Mouse (Mus musculus): ENCODE measurements at regions not wholly inside any gene's neighbourhood (a gene's known extent, or its start where the extent isn't known, plus 50 kb on each side); places are given as distances from the start of the nearest gene placed in this dataset.
"Not testable (repeated sequence)": the region's sequence is repeated elsewhere in the genome, so short reads cannot be mapped to it uniquely, and the experiment has no call there.

DNA sequence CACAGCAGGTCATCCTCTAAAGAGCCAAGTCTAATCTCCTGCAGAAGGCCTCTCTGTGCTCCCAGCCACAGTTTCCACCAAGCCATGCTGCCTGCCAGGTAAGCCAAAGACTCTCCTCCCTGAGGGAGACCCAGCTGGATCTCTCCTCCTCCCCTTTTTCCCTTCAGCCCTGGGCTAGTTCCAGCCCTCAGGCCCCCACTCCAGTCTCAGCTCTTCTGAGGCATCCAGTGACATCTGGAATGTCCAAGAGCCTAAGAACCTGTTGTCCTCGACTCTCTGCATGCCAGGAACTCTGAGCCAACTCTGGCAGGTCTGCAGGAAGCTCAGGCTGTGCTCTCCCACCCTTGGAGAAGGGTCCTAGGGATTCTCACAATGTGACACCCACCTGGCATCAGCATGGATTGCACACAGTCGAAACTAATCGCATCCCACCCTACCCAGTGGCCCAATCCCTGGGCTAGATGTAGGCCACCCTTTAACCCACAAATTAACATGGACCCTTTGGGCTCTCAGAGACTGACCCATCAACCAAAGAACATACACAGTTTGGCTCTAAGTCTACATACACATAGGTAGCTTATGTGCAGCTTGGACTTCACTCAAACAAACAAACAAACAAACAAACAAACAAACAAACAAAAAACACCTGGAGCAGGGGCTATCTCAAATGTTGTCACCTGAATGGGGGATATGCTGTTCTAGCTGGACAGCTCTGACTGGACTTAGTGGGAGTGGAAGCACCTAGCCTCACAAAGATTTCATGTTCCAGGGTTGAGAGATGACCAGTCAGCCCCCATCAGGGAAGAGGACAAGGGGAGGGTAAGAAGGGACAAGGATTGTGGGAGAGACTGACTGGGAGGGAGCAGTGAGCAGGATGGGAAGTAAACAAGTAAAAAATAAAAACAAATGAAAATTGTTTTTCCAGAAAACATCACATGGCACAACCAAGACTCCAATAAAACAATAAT lies 57.9 kb upstream of the Zfp709 start:
- peak; percentile 53; the same call in 1 of the 2 replicates for ATAC-seq (ENCODE audit: low read depth)
- H3K27me3 ChIP-seq (replicated peaks; ENCODE audit: control insufficient read depth, insufficient read depth, low read length); H3K27ac ChIP-seq (replicated peaks; ENCODE audit: low read depth, low read length); H3K36me3 ChIP-seq (ENCODE audit: control insufficient read depth, insufficient read depth, low read length); H3K4me2 ChIP-seq (ENCODE audit: low read depth, low read length); H3K4me3 ChIP-seq (ENCODE audit: low read depth, low read length); H3K9me3 ChIP-seq (ENCODE audit: control insufficient read depth, low read length); H3K4me1 ChIP-seq (ENCODE audit: control insufficient read depth, insufficient read depth, low read length); H3K9ac ChIP-seq (ENCODE audit: low read depth, low read length); DNase-seq (ENCODE audit: low spot score): not testable (repeated sequence)
- WGBS = 68% methylated on average over 3 of the region's 3 CpGs

DNA sequence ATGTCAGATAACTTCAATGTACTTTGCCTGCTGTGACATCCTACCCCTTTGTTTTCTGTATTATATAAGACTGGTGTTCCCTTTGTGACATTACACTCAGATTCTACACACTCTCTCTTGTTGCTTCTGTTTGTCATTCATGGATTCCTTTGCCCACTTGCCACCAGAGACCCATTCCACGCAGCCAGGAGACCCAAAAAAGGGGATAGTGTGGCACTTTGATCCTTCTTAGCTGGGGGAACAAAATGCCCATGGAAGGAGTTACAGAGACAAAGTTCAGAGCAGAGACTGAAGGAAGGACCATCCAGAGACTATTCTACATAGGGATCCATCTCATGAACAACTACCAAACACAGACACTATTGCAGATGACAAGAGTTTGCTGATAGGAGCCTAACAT lies 59.1 kb upstream of the Zfp709 start:
- H3K9me3 ChIP-seq (ENCODE audit: control insufficient read depth, low read length); H3K27me3 ChIP-seq (replicated peaks; ENCODE audit: control insufficient read depth, insufficient read depth, low read length); H3K4me2 ChIP-seq (ENCODE audit: low read depth, low read length); H3K4me1 ChIP-seq (ENCODE audit: control insufficient read depth, insufficient read depth, low read length); H3K9ac ChIP-seq (ENCODE audit: low read depth, low read length); DNase-seq (ENCODE audit: low spot score); ATAC-seq (ENCODE audit: low read depth); H3K36me3 ChIP-seq (ENCODE audit: control insufficient read depth, insufficient read depth, low read length); H3K4me3 ChIP-seq (ENCODE audit: low read depth, low read length); H3K27ac ChIP-seq (replicated peaks; ENCODE audit: low read depth, low read length): not testable (repeated sequence)
- WGBS = 56% methylated on average over 1 of the region's 1 CpGs

DNA sequence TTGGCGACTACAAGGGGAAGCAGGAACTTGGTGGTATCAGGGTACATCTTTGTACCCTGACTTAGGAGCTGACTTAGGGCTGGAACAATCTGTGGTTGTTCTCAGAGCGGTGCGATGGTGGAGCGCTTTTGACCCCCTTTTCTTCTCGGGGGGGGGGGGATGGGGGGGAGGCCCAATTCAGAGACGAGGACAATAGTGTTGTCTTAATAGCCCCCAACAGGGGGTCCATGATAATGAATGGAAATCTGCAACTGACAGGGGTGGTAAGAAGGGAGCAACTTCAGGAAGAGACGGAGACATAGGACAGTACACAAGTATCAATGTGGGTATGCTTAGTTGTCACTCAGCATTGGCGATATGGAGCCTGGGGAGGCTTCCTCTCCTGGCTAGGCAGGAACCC lies 61.9 kb upstream of the Zfp709 start:
- H3K4me3 ChIP-seq (ENCODE audit: low read depth, low read length); DNase-seq (ENCODE audit: low spot score); H3K9me3 ChIP-seq (ENCODE audit: control insufficient read depth, low read length); H3K27ac ChIP-seq (replicated peaks; ENCODE audit: low read depth, low read length); H3K4me1 ChIP-seq (ENCODE audit: control insufficient read depth, insufficient read depth, low read length); H3K4me2 ChIP-seq (ENCODE audit: low read depth, low read length); H3K9ac ChIP-seq (ENCODE audit: low read depth, low read length); H3K36me3 ChIP-seq (ENCODE audit: control insufficient read depth, insufficient read depth, low read length); H3K27me3 ChIP-seq (replicated peaks; ENCODE audit: control insufficient read depth, insufficient read depth, low read length): not testable (repeated sequence)
- peak; percentile 47; the same call in 1 of the 2 replicates for ATAC-seq (ENCODE audit: low read depth)
- whole genome bisulfite sequencing = 85% methylated on average over 8 of the region's 8 CpGs

DNA sequence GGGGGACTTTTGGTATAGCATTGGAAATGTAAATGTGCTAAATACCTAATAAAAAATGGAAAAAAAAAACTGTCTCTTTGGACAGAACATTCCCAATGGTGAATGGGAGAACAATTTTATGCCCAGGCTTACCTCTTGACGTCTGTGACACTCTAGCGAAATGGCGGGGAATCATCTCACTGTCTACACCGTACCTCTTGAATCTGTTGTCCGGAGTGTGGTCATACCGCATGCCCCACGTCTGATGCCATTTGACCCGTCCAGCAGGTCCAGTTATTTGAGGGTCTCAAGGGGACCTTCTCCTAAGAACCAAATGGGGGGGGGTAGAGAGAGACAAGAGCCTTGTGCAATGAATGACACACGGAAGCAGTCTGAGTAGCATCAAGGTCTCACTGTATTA lies 62.4 kb upstream of the Zfp709 start:
- H3K9me3 ChIP-seq (ENCODE audit: control insufficient read depth, low read length); H3K27me3 ChIP-seq (replicated peaks; ENCODE audit: control insufficient read depth, insufficient read depth, low read length); ATAC-seq (ENCODE audit: low read depth); H3K27ac ChIP-seq (replicated peaks; ENCODE audit: low read depth, low read length); H3K4me2 ChIP-seq (ENCODE audit: low read depth, low read length); H3K4me3 ChIP-seq (ENCODE audit: low read depth, low read length); H3K36me3 ChIP-seq (ENCODE audit: control insufficient read depth, insufficient read depth, low read length); H3K4me1 ChIP-seq (ENCODE audit: control insufficient read depth, insufficient read depth, low read length); H3K9ac ChIP-seq (ENCODE audit: low read depth, low read length); DNase-seq (ENCODE audit: low spot score): not testable (repeated sequence)
- WGBS = 89% methylated on average over 9 of the region's 9 CpGs

DNA sequence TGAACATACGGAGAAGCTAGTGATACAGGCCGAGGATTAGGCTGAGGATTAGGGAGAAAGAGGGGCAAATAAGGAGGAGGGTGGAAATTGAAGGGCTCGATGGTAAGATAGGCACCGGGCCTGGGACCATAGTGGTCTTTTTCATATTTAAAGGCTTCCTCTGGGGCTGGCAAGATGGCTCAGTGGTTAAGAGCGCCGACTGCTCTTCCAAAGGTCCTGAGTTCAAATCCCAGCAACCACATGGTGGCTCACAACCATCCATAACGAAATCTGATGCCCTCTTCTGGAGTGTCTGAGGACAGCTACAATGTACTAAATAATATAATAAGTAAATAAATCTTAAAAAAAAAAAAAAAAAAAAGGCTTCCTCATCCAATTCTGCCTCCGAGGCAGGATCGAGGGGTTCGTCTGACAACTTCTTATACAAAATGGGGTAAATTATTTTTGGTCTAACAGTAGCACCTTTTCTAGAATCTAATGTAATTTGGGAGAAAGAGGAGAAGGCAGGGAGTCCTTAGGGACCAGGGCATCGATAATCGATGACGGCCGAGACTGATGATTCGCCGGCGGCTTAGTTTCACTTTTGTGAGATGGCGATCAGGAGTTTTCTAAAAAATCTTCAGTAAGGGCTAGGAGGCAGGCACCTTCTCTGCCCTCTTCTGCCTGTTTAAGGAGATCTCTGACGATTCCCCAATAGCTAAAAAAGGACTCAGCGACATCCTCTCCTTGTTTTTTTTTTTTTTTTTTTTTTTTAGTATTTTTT lies 65.4 kb upstream of the Zfp709 start:
- WGBS = 91% methylated on average over 19 of the region's 20 CpGs
- not testable (repeated sequence) for ATAC-seq (ENCODE audit: low read depth); H3K9ac ChIP-seq (ENCODE audit: low read depth, low read length); H3K4me2 ChIP-seq (ENCODE audit: low read depth, low read length); DNase-seq (ENCODE audit: low spot score); H3K4me1 ChIP-seq (ENCODE audit: control insufficient read depth, insufficient read depth, low read length); H3K9me3 ChIP-seq (ENCODE audit: control insufficient read depth, low read length); H3K4me3 ChIP-seq (ENCODE audit: low read depth, low read length); H3K27ac ChIP-seq (replicated peaks; ENCODE audit: low read depth, low read length); H3K36me3 ChIP-seq (ENCODE audit: control insufficient read depth, insufficient read depth, low read length); H3K27me3 ChIP-seq (replicated peaks; ENCODE audit: control insufficient read depth, insufficient read depth, low read length)

DNA sequence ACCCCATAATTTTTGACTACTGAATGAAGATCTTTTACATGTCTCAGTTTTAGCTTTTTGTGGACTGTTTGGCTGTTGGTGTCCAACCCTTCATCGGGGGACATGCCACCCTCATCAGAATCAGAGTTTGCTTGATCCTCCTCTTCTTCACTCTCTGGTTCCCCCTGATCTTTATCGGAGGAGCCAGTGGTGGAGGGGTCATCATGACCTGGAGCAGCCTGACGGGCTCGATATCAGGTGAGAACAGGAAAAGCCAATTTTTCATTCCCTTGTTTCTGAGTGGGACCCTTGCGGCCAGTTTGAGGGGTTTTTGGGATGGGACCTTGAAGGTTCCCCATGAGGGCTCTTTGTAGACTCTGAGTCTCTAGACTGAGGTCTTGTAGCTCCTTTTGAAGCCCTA lies 66.0 kb upstream of the Zfp709 start:
- H3K4me2 ChIP-seq (ENCODE audit: low read depth, low read length); H3K27ac ChIP-seq (replicated peaks; ENCODE audit: low read depth, low read length); H3K36me3 ChIP-seq (ENCODE audit: control insufficient read depth, insufficient read depth, low read length); H3K9me3 ChIP-seq (ENCODE audit: control insufficient read depth, low read length); DNase-seq (ENCODE audit: low spot score); H3K9ac ChIP-seq (ENCODE audit: low read depth, low read length); H3K4me1 ChIP-seq (ENCODE audit: control insufficient read depth, insufficient read depth, low read length); ATAC-seq (ENCODE audit: low read depth); H3K4me3 ChIP-seq (ENCODE audit: low read depth, low read length); H3K27me3 ChIP-seq (replicated peaks; ENCODE audit: control insufficient read depth, insufficient read depth, low read length): not testable (repeated sequence)
- 94% methylated on average over 5 of the region's 5 CpGs for WGBS

DNA sequence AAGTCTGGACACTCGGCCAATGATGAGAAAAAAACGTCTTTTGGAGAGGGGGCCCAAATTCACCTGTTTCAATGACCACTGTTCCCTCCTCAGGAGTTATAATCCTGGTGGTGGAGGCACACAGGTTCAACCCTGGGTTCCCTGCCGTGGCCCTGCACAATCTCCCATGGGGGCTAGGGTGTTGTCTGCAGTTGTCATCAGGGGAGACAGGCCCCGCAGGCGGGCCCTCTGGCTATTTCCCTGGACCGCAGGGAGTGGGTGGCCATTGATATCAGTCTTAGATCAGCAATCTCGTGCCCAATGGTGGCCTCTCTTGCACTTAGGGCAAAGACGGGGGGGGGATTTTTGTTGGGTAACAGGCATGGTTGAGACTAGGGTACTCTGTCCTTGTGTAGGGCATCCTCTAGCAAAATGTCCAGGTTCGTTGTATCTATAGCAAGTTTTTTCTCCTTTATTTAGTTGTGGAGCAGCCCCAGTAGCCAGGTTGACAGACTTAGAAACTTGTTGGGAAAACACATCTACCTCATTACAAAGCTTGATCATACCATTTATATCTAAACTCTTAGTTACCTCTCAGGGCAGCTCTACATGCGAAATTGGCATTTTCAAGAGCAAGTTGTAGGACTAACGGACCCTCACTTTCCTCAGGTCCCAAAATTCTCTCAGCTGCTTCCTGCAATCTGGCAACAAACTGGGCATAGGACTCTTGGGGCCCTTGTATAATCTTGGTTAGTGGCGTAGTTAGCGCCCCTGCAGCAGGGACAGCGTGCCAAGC lies 66.9 kb upstream of the Zfp709 start:
- H3K36me3 ChIP-seq (ENCODE audit: control insufficient read depth, insufficient read depth, low read length); H3K27ac ChIP-seq (replicated peaks; ENCODE audit: low read depth, low read length); H3K4me1 ChIP-seq (ENCODE audit: control insufficient read depth, insufficient read depth, low read length); ATAC-seq (ENCODE audit: low read depth); H3K9ac ChIP-seq (ENCODE audit: low read depth, low read length); H3K27me3 ChIP-seq (replicated peaks; ENCODE audit: control insufficient read depth, insufficient read depth, low read length); H3K4me2 ChIP-seq (ENCODE audit: low read depth, low read length); DNase-seq (ENCODE audit: low spot score); H3K4me3 ChIP-seq (ENCODE audit: low read depth, low read length); H3K9me3 ChIP-seq (ENCODE audit: control insufficient read depth, low read length): not testable (repeated sequence)
- 88% methylated on average over 14 of the region's 14 CpGs for whole genome bisulfite sequencing

DNA sequence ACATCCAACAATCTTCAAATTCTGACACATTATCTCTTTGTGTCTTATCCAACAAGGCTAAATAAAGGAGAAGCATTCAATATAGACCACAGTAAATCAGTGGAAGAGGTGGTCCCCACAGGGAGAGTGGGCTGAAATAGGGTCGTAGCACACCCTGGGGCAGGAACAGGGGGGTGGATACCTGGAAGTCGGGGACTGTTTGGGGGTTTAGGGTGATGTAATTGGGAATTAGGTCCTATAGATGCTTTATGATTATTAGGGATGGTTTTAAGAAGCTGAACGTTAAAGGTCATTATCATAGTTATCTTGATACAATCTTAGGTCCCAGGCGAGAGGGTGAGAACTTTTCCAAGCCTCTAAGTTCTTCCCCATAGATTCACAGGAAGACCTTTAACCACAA lies 67.9 kb upstream of the Zfp709 start:
- not testable (repeated sequence) for DNase-seq (ENCODE audit: low spot score); ATAC-seq (ENCODE audit: low read depth); H3K9ac ChIP-seq (ENCODE audit: low read depth, low read length); H3K36me3 ChIP-seq (ENCODE audit: control insufficient read depth, insufficient read depth, low read length); H3K4me3 ChIP-seq (ENCODE audit: low read depth, low read length); H3K27me3 ChIP-seq (replicated peaks; ENCODE audit: control insufficient read depth, insufficient read depth, low read length); H3K4me2 ChIP-seq (ENCODE audit: low read depth, low read length); H3K4me1 ChIP-seq (ENCODE audit: control insufficient read depth, insufficient read depth, low read length); H3K9me3 ChIP-seq (ENCODE audit: control insufficient read depth, low read length); H3K27ac ChIP-seq (replicated peaks; ENCODE audit: low read depth, low read length)
- WGBS = 79% methylated on average over 4 of the region's 4 CpGs

All from embryonic facial prominence, embryonic 14.5 days (tissue).